Mouse (Mus musculus): ENCODE measurements at regions not wholly inside any gene's neighbourhood (a gene's known extent, or its start where the extent isn't known, plus 50 kb on each side); places are given as distances from the start of the nearest gene placed in this dataset.

DNA sequence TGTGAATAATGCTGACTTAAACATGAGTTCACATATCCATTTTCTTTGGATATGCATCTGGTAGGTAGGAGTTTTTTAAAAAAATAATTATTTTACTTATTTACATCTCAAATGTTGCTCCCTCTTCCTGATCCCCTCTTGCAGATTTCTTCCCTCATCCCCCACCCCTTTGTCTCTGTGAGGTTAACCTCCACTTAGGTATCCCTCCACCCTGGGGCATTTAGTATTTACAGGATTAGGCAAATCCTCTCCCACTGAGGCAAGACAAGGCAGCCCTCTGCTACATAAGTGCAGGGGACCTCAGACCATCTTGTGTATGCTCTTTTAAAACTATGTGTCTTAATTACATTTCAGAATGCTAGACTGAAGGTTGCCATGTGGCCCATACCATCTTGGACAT is 155.2 kb upstream of the Shcbp1 start:
- no peak for DNase-seq (ENCODE audit: low spot score in 2 of 2)

DNA sequence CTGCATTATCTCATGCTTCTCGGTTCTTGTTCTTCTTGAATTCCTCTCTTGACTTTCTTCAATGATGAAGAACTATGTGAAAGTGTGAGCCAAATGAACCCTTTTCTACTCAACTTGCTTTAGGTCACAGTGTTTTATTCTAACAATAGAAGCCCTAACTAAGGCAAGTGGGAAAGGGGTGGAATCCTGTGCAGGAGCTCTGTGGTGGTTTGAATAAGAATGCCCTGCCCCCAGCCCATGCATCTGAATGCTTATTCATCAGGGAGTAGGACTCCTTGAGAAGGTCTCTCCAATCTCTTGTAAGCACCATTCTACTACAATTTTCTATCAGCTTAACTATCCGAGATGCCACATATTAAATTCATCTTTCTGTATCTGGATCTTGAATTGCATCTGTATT is 154.7 kb upstream of the Shcbp1 start:
- DNase-seq (ENCODE audit: low spot score in 2 of 2) = no peak

DNA sequence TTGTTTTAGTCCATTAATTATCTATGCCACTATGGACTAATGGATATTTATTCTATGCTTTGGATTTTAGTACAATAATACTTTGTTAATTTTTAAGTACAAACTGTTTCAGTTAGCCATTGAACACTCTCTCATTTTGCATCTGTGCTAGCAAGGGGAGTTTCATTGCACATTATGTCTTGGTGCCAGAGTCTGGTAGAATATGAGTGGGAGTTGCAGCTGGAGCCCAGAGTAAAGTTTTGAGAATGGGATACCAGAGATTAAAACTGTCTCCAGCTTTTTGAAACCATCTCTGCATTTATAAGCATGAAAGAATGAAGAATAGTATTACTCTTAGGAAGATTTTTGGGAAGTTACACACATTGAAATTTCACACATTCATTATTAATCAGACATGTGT is 137.1 kb upstream of the Shcbp1 start:
- DNase-seq (ENCODE audit: low spot score in 2 of 2) = peak in 1 of 2 experiments; percentile 2

DNA sequence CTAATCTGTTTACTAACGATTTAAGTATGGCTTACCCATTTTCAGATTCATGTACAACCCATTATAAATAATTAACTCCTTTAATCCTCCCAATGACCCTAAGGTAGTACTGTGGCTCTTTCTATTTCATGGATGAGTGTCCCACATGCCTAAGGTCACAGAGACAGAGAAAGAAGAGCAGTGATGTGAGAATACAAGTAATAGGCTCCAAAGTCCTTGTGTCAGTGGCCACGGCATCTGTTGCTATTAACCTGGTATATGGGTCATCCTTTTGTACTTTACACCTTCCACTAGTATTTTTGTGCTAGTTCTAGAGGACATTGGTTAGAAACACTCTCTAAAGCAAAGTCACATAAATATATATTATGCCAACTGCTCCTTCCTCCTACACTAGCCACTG is 115.7 kb upstream of the Shcbp1 start:
- DNase-seq (ENCODE audit: low spot score in 2 of 2) = no peak

DNA sequence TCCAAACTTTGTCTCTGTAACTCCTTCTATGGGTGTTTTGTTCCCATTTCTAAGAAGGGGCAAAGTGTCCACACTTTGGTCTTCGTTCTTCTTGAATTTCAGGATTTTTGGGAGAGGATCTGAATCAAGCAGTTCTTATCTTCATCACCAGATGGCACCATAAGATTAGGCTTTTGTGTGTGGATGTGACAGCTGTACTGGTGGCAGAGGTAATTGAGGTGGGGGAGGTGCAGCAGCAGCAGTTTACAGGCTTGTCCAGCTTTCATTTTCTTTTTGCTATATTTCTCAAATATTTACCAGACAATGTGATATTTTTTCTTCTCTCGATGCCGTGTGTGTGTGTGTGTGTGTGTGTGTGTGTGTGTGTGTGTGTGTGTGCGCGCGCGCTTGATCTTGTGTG is 89.4 kb upstream of the Shcbp1 start:
- DNase-seq (ENCODE audit: low spot score in 2 of 2) = peak; percentile 2 to 40

DNA sequence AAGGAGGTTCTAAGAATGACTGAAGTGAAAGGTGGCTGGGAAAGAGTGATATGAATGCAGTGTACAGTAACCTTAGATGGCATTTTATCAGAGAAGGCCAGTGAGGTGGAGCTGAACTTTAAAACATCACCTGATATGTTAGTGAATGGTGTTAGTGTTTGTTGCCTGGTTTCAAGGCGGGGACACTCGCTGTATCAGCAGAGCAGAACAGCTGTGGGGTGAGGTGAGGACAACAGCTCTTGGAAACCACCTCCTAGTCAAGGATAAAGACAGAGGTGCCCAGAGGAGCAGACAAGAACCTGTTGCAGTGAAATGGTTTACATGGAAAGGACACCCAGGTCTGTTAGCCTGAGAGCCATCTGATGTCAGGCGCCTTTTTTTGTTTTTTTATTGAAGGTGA is 59.7 kb upstream of the Shcbp1 start:
- no peak for DNase-seq (ENCODE audit: low spot score in 2 of 2)

DNA sequence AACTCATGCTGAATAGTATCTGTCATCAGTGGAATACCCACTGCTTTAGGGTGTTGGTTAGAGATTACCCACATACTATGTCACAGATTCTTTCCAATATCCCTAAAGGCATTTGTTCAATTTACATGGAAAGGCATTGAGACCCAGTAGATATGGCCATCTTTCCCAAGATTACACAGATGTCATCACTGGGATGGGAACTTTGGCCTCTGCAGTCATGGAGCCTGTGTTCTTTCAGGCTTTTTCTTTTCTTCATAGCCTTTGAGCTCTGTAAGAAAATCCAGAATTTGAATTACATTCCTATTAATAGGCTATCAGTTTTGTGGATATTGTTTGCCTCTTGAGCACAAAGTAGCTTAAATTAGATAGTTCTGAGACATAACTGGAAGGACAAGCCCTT is 59.2 kb upstream of the Shcbp1 start:
- no peak for DNase-seq (ENCODE audit: low spot score in 2 of 2)

DNA sequence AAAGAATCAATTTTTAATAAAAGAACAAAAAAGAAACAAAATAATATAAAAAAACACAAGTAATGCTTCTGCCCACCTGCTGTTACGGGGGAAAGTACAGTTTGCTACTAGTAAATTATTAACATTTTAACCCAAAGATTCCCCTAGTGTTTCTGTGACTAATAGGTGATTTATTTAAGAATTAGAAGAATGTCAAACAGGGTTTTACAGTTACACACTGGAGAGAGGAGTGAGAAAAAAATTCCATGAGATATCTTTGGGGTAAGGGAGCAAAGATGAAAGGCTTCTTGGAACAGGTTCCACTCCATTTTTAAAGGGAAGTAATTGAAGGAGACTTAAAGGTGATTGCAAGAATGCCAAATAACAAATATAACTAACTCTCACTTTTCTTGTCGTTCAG is 58.4 kb upstream of the Shcbp1 start:
- no peak for DNase-seq (ENCODE audit: low spot score in 2 of 2)

DNA sequence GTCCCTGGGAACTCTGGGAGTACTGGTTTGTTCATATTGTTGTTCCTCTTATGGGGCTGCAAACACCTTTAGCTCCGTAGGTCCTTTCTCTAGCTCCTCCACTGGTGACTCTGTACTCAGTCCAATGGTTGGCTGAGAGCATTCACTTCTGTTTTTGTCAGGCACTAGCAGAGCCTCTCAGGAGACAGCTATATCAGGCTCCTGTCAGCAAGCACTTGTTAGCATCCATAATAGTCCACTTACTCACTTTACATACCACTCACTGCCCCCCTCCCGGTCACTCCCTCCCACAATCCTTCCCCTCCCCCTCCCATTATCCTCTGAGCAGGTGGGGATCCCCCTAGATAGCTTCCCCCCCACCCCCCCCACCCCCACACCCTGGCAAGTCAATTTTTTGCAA is 57.3 kb upstream of the Shcbp1 start:
- no peak for DNase-seq (ENCODE audit: low spot score in 2 of 2)

All from left cerebral cortex, adult 9 months (tissue).